Mouse (Mus musculus): ENCODE results near the gene Lrrc25.

- no peak for TF ChIP-seq ZC3H11A (IDR thresholded peaks at IDR 0.05; ENCODE audit: borderline replicate concordance, low read depth, low read length)
- no peak for TF ChIP-seq MAFK (IDR thresholded peaks at IDR 0.05; ENCODE audit: insufficient read depth, low read depth, low read length)
These were observed 3.0 kb downstream of the Lrrc25 start for GRCm38 (mm10) chr8:70618888-70619334.

Measured in ES-E14 (cell line).